Mouse (Mus musculus) frontal cortex, postnatal 25 days (tissue): ENCODE measurements around the gene Chst11.

Source experiments
- DNase-seq, 2 experiments: peaks; one replicate each; pipeline ENCODE4 v3.0.0; 2022; ENCODE audit warnings: low spot score in 2 of 2

Chst11 gene

DNA sequence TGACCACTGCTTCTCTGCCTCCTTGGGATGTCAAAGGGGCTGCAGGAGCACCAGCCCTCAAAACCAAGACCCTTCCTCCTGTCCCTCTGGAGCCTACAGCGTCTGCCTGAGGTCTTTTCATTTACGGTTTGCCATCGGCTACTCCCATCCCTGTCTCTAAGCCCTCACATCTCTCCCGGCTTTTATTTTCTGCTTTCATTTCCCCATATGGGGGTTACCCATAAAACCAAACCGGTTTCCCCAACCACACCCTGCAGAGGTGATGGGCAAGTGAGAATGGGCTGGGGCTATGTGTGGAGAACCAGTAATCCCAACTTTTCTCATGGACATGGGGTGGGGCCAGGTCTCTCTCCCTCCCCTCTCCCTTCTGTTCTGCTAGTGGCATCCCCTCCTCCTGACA is 156.1 kb downstream of the Chst11 start:
- no peak for DNase-seq

- no peak for DNase-seq
These were observed 157.8 kb downstream of the Chst11 start for GRCm38 (mm10) chr10:83143049-83143448.

DNA sequence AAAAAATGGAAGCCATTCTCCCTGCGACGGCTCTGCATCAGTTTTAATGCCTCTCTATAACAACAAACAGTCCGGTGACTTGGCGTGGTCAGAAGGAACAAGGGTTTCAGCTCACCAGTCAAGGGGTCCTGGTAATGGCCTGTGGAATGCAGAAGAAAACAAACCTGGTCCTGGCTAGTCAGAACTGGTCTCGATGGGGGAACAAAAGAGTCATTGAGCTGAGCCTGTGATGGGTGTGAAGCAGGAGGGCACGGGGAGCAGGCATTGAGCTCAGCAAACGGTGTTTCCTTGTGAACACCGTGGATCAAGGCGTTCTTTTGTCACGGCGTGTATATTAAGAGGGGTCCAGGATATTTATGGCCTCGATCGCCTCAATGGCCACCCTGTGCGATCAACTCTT is 160.5 kb downstream of the Chst11 start:
- DNase-seq, result no peak

- DNase-seq, result no peak
These were observed 164.3 kb downstream of the Chst11 start for GRCm38 (mm10) chr10:83149342-83150178.

- DNase-seq, result no peak
These were observed 165.3 kb downstream of the Chst11 start for GRCm38 (mm10) chr10:83150587-83150986.

GRCm38 (mm10) chr10:83151362-83151761 is 166.1 kb downstream of the Chst11 start:
- no peak for DNase-seq

DNA sequence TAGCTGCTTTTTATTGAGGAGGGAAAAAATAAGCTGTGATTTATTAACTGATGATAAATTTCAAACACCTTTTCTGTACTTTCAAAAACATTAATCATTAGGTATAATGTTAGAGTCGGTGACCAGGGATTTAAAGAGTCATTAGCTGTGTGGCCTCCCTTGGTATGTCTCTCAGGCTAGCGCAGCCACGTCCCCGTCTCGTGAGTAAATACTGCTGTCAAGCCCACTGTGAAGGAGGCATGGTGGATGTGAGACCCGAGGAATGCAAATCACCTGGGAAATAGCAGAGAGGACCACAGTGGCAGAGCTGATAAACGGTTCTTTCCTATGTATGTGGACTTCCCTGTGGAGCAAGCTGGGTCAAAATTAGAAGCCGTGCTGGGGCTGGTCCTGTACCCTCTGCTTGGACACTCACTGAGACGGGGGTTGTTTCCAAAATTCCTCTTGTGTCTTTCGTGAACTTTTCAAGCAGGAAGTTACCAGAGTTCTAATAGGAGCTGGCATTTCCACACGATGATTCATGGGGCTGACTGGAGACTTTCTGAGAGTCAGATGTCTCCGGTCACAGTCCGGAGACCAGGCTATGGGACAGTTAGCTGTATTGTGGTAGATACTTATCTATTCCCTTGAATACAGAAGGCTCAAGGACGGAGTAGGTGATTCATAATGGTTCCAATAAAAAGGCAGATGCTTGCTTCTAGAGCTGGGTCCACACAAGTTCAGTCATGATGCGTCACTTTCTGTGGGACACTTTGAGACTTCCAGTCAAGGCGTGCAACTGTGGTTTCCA is 166.8 kb downstream of the Chst11 start:
- DNase-seq, result no peak

DNA sequence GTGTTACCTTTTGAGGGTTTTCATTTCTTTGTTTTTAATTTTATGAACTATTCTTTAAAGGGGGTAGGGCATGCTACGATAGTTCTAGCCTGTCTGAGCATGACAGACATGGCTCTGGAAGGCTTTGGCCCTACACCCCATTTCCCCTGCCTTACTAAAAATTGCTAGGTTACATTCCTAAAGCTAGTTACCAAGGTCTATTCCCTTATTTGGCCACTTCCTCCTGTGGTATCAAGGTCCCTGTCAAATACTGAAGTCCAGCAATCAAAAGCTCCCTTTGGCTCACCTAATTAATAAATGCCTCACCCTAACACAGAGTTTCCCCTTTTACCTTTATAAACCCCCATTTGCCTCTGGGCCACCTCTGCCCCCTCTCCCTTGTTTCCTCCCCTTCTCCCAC is 167.4 kb downstream of the Chst11 start:
- DNase-seq, result no peak

GRCm38 (mm10) chr10:83153374-83153773 is 168.1 kb downstream of the Chst11 start:
- DNase-seq, result no peak

GRCm38 (mm10) chr10:83153887-83154286 is 168.6 kb downstream of the Chst11 start:
- no peak for DNase-seq

GRCm38 (mm10) chr10:83157289-83157688 is 172.0 kb downstream of the Chst11 start:
- no peak for DNase-seq

DNA sequence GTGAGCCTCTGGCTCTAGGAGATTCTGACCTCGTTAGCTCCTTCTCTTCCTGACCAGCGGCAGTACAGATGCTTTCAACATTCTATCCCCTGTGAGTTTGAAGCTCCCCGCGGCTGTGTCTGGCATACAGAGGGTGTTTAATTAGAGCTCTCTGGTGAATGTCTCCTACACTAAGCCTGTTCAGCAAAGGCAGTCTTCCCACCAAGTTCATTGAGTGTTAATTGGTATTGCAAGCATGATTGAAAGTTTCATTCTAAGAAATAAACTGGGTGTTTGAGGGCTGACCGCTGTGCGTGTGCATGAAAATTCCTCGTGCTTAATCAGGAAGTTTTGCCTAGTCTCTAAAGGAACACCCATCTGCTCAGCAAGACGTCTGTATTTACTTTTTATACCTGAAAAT is 173.0 kb downstream of the Chst11 start:
- no peak for DNase-seq

- DNase-seq, result no peak
These were observed 173.9 kb downstream of the Chst11 start for GRCm38 (mm10) chr10:83159229-83159628.

- peak in 1 of 2 experiments; percentile 21 for DNase-seq
These were observed 176.5 kb downstream of the Chst11 start for GRCm38 (mm10) chr10:83161656-83162365.

DNA sequence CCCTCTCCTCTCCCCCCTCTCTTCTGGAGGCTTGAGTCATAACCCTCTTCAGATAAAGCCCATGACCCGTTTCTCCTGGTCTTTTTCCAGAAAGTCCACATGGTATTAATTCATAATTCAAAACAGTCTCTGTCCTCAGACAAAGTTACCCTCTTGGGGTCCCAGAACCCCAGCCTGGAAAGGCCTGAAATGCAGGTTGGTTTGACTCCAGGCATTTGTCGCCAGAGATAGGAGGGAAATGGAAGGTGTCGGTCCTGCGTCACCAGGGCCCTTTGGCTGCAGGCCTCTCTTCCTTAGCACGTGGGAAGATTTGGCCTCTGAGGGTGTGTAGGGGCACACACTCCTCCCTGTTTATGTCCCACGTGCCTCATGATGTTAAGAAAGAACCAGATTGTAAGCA is 178.6 kb downstream of the Chst11 start:
- no peak for DNase-seq

GRCm38 (mm10) chr10:83164901-83165435 is 179.7 kb downstream of the Chst11 start:
- DNase-seq, result no peak

DNA sequence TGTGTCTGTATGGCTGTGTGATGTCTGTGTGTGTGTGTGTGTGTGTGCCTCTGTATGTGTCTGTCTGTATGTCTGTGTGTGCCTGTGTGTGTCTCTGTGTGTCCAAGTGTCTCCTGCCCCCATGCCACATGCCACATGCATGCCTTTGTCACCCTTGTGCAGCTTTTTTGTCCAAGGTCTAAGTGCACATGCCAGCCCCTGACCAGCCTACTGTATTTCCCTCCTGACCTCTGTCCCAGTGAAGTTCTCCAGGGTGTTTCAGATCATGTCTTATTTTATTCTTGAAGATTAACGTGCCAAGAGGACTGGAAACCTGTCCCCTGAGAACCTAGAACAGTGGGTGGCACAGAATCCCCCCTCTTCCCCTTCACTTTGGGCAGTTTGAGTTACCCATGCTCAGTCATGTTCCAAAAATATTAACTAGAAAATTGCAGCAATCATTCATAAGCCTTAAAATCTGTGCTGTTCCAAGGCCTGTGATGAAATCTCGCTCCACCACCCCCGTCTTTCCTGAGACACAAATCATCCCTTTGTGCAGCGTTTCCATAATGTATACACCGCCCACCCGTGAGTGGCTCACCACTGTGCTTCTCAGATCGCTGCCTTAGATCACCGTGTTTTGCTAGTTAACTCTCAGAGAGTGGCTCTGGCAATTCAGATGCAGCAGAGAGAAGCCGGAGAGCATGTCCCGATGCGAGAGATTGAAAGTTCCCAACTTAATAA is 180.4 kb downstream of the Chst11 start:
- no peak for DNase-seq

- DNase-seq, result no peak
These were observed 181.0 kb downstream of the Chst11 start for GRCm38 (mm10) chr10:83166272-83166671.

GRCm38 (mm10) chr10:83167492-83167891 is 182.2 kb downstream of the Chst11 start:
- no peak for DNase-seq

DNA sequence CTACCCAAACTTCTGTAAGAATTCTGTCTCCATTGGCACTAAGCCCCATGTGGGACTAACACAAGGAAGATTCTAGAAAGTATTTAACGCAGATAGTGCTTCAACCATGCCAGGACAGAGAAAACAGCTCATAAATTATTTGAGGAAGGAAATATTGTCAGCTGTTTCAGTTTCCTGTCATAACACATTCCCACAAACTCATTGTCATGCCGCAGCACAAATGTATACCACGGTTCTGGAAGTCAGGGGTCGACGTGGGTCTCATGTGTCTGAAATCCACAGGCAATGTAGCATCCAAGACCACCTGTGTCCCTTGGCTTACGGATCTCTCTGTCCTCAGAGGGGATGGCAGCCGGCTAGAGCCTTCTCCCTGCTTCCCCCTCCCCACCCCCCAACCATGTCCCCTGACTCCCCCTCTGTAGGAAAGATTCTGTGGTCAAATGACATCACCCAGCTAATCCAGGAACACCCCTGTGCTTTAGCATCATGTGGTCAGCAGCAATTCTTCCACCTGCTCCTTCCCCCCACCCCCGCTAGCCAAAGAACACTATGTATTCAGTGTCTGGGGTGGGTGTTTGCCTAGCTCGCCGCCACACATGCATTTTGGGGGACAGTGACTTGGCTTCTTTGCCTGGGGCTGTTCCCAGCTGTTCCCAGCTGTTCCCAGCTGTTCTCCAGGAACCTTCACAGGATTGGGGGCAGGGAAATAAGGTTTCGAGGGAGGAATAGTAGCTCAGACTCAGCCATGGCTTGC is 183.2 kb downstream of the Chst11 start:
- DNase-seq, result no peak

- no peak for DNase-seq
These were observed 184.3 kb downstream of the Chst11 start for GRCm38 (mm10) chr10:83169554-83169953.
